Mouse (Mus musculus) heart, postnatal 0 days (tissue): ENCODE data around the gene Olfr49.

ENCODE experiments used
- CTCF ChIP-seq: IDR thresholded peaks from 2 replicates; pipeline ENCODE4 v1.5.1; 2016; ENCODE audit warnings: antibody characterized with exemption, control low read depth, low read depth
- EP300 ChIP-seq: IDR thresholded peaks from 2 replicates; pipeline ENCODE4 v1.6.1; 2016; ENCODE audit warnings: antibody characterized with exemption, low read depth

DNA sequence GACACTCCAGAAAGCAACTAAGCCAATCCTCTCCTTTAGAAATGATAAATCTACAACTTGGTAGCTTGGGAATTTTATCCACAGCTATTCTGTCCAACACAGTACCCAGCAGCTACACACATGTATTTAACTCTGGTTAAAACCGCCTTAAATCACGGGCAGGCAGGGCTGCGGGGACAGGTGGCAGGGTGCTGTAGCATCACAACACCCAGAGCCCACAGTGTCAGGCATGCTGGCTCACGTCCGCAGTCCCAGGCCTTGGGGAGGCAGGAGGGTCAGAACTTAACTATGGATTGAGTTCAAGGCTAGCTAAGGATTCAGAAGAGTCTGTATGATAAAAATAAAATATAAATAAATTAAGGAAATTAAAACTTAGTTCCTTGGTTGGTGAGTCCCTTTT, 47.9 kb downstream of the Olfr49 start:
- no peak for TF ChIP-seq CTCF
- TF ChIP-seq EP300 = no peak
